Mouse (Mus musculus) liver, embryonic 13.5 days (tissue): ENCODE data around the gene Dstyk. TPM values are rescaled to one million over a fixed set of nuclear protein-coding genes. Genes with fewer than 3 reads are reported as not detected.

Experiments used
- ATAC-seq: fragments of 200-750 bp; cut with Nextera tagmentation; 2 replicates; pipeline ENCODE4 v1.8.0; 2017; ENCODE audit warnings: low read depth, mild to moderate bottlenecking, moderate number of reproducible peaks, moderate library complexity
- DNase-seq: peaks from one replicate; pipeline ENCODE4 v3.0.0; 2022
- H3K27ac ChIP-seq: fragments of 300-500 bp; sonication (generic); 2 replicates; pipeline ENCODE4 v1.5.1; 2015; ENCODE audit warnings: moderate library complexity, mild to moderate bottlenecking, inconsistent platforms
- H3K27me3 ChIP-seq: fragments of 300-500 bp; sonication (generic); 2 replicates; pipeline ENCODE4 v1.6.1; 2015; ENCODE audit warnings: mild to moderate bottlenecking, inconsistent platforms
- H3K36me3 ChIP-seq: fragments of 300-500 bp; sonication (generic); 2 replicates; pipeline ENCODE4 v1.6.1; 2015; ENCODE audit warnings: mild to moderate bottlenecking, inconsistent platforms
- H3K4me1 ChIP-seq: fragments of 300-500 bp; sonication (generic); replicated peaks from 2 replicates; pipeline ENCODE4 v1.6.1; 2015; ENCODE audit warnings: inconsistent platforms
- H3K4me2 ChIP-seq: fragments of 300-500 bp; sonication (generic); 2 replicates; pipeline ENCODE4 v1.6.1; 2015; ENCODE audit warnings: inconsistent platforms, mild to moderate bottlenecking, moderate library complexity
- H3K4me3 ChIP-seq: fragments of 300-500 bp; sonication (generic); replicated peaks from 2 replicates; pipeline ENCODE4 v1.5.1; 2015; ENCODE audit warnings: mild to moderate bottlenecking, inconsistent platforms
- H3K9ac ChIP-seq: fragments of 300-500 bp; sonication (generic); 2 replicates; pipeline ENCODE4 v1.6.1; 2015; ENCODE audit warnings: mild to moderate bottlenecking, inconsistent platforms
- H3K9me3 ChIP-seq: fragments of 300-500 bp; sonication (generic); replicated peaks from 2 replicates; pipeline ENCODE4 v1.6.1; 2016; ENCODE audit warnings: inconsistent platforms
- WGBS: fragments of 180-500 bp; shearing (Covaris S2); methylation state at CpG from one replicate; pipeline ENCODE4 v1.1.7; 2015; ENCODE audit not compliant: insufficient replicate concordance; 5-methylcytosine and 5-hydroxymethylcytosine counted together
- polyA plus RNA-seq: library from polyadenylated mRNA; unstranded; fragments of >200 nt; fragmentation: Nextera tagmentation; extraction: Ambion mirVana; gene quantifications from 2 replicates; pipeline ENCODE4 v1.2.1, GENCODE M21; 2015

The Dstyk gene
- polyA plus RNA-seq: 3.7 and 3.8 TPM in 2 replicates

- H3K9me3 ChIP-seq: no peaks in the 10 kb centered on the region
- H3K9ac ChIP-seq: peak within 1 kb of the TSS; percentile 92
- WGBS: 1% methylated on average over 83 of the region's 85 CpGs
- peak; percentile 86 for DNase-seq
- peak within 1 kb of the TSS; percentile 95 for H3K27ac ChIP-seq
- peak within 1 kb of the TSS; percentile 83 for H3K4me3 ChIP-seq
- peaks cover 2% of the 10 kb centered on the region; the same call in 1 of the 2 replicates for H3K36me3 ChIP-seq
- peak; percentile 97 for ATAC-seq
- peaks cover 47% of the 10 kb centered on the region for H3K4me1 ChIP-seq
- H3K4me2 ChIP-seq: peak within 1 kb of the TSS; percentile 84
- no peaks in the 10 kb centered on the region for H3K27me3 ChIP-seq
Measured at GRCm38 (mm10) chr1:132417319-132418251, at the start of gene Dstyk. Dstyk (plus strand) TSS chr1:132417555.

- Histone ChIP-seq H3K36me3 (peaks cover 85% of the 10 kb centered on the region), H3K4me3 (peak overlapping the region; percentile 89), H3K4me1 (peaks cover 90% of the 10 kb centered on the region), H3K27ac (peak overlapping the region; percentile 99), H3K9ac (peak overlapping the region; percentile 94), H3K9me3 (no peaks in the 10 kb centered on the region), H3K4me2 (peak overlapping the region; percentile 85), H3K27me3 (no peaks in the 10 kb centered on the region)
- WGBS: 11% methylated on average over 7 of the region's 7 CpGs
- peak; percentile 91 for ATAC-seq
- peak; percentile 92 for DNase-seq
Measured at GRCm38 (mm10) chr1:132367692-132368506, 49.5 kb upstream of the Dstyk start.

- Histone ChIP-seq H3K9ac (peak overlapping the region; percentile 49), H3K4me3 (no peak overlapping the region), H3K27me3 (no peaks in the 10 kb centered on the region), H3K4me2 (peak overlapping the region; percentile 25), H3K27ac (peak overlapping the region; percentile 98), H3K36me3 (peaks cover 74% of the 10 kb centered on the region), H3K9me3 (no peaks in the 10 kb centered on the region), H3K4me1 (peaks cover 90% of the 10 kb centered on the region)
- ATAC-seq (no peak), DNase-seq (no peak)
- WGBS: 75% methylated on average over 9 of the region's 9 CpGs
Measured at GRCm38 (mm10) chr1:132370681-132371173, 46.6 kb upstream of the Dstyk start.

GRCm38 (mm10) chr1:132371298-132372081 is 45.9 kb upstream of the Dstyk start:
- peak overlapping the region; percentile 72; the same call in 1 of the 2 replicates for H3K4me2 ChIP-seq
- H3K9me3 ChIP-seq: no peaks in the 10 kb centered on the region
- H3K4me1 ChIP-seq: peaks cover 90% of the 10 kb centered on the region
- H3K36me3 ChIP-seq: peaks cover 71% of the 10 kb centered on the region
- peak overlapping the region; percentile 98 for H3K27ac ChIP-seq
- peak overlapping the region; percentile 73 for H3K9ac ChIP-seq
- no peak for DNase-seq
- no peak overlapping the region for H3K4me3 ChIP-seq
- no peaks in the 10 kb centered on the region for H3K27me3 ChIP-seq
- no peak for ATAC-seq
- 72% methylated on average over 8 of the region's 8 CpGs for WGBS

- H3K27me3 ChIP-seq: no peaks in the 10 kb centered on the region
- H3K4me1 ChIP-seq: peaks cover 93% of the 10 kb centered on the region
- H3K4me3 ChIP-seq: no peak overlapping the region
- H3K27ac ChIP-seq: peak overlapping the region; percentile 98
- ATAC-seq (no peak), DNase-seq (no peak)
- H3K9me3 ChIP-seq: no peaks in the 10 kb centered on the region
- H3K9ac ChIP-seq: peak overlapping the region; percentile 73
- 80% methylated on average over 5 of the region's 5 CpGs for WGBS
- H3K36me3 ChIP-seq: peaks cover 71% of the 10 kb centered on the region
- H3K4me2 ChIP-seq: peak overlapping the region; percentile 72
Measured at GRCm38 (mm10) chr1:132372354-132372753, 45.0 kb upstream of the Dstyk start.

- peak overlapping the region; percentile 98 for H3K27ac ChIP-seq
- peaks cover 99% of the 10 kb centered on the region for H3K4me1 ChIP-seq
Measured at GRCm38 (mm10) chr1:132372896-132373534, 44.3 kb upstream of the Dstyk start.

GRCm38 (mm10) chr1:132374140-132374872 is 43.0 kb upstream of the Dstyk start:
- Histone ChIP-seq H3K4me1 (peaks cover 100% of the 10 kb centered on the region), H3K36me3 (peaks cover 86% of the 10 kb centered on the region), H3K27ac (peak overlapping the region; percentile 98), H3K9ac (peak overlapping the region; percentile 73), H3K27me3 (no peaks in the 10 kb centered on the region), H3K4me2 (peak overlapping the region; percentile 72), H3K4me3 (peak overlapping the region; percentile 47), H3K9me3 (no peaks in the 10 kb centered on the region)
- WGBS: 12% methylated on average over 5 of the region's 5 CpGs
- ATAC-seq: peak; percentile 90
- DNase-seq: peak; percentile 77

More at GRCm38 (mm10) chr1:132372896-132373534, 44.3 kb upstream of the Dstyk start:
- Histone ChIP-seq H3K4me3 (peak overlapping the region; percentile 5; the same call in 1 of the 2 replicates), H3K9me3 (no peaks in the 10 kb centered on the region), H3K27me3 (no peaks in the 10 kb centered on the region), H3K4me2 (peak overlapping the region; percentile 72), H3K36me3 (peaks cover 77% of the 10 kb centered on the region), H3K9ac (peak overlapping the region; percentile 73)
- DNase-seq: no peak
- WGBS: 78% methylated on average over 6 of the region's 6 CpGs
- ATAC-seq: no peak

GRCm38 (mm10) chr1:132374873-132375244 is 42.5 kb upstream of the Dstyk start:
- Histone ChIP-seq H3K4me2 (peak overlapping the region; percentile 72), H3K4me3 (peak overlapping the region; percentile 47), H3K36me3 (peaks cover 86% of the 10 kb centered on the region), H3K27me3 (no peaks in the 10 kb centered on the region), H3K4me1 (peaks cover 100% of the 10 kb centered on the region), H3K9ac (peak overlapping the region; percentile 73), H3K27ac (peak overlapping the region; percentile 98), H3K9me3 (no peaks in the 10 kb centered on the region)
- DNase-seq: no peak
- ATAC-seq: no peak
- 51% methylated on average over 3 of the region's 3 CpGs for WGBS

GRCm38 (mm10) chr1:132375256-132375655 is 42.1 kb upstream of the Dstyk start:
- Histone ChIP-seq H3K36me3 (peaks cover 86% of the 10 kb centered on the region), H3K4me1 (peaks cover 100% of the 10 kb centered on the region), H3K9me3 (no peaks in the 10 kb centered on the region), H3K27me3 (no peaks in the 10 kb centered on the region), H3K27ac (peak overlapping the region; percentile 98), H3K4me3 (peak overlapping the region; percentile 47), H3K4me2 (peak overlapping the region; percentile 72), H3K9ac (peak overlapping the region; percentile 73)
- ATAC-seq (peak; percentile 25), DNase-seq (no peak)
- 17% methylated on average over 4 of the region's 4 CpGs for WGBS
